Mouse (Mus musculus) heart, embryonic 11.5 days (tissue): ENCODE results near the gene Ninj1. TPM values are rescaled to one million over a fixed set of nuclear protein-coding genes. Genes with fewer than 3 reads are reported as not detected.

Source experiments
- ATAC-seq: fragments of 200-750 bp; cut with Nextera tagmentation; replicated peaks from 2 replicates; pipeline ENCODE4 v1.8.0; 2017; ENCODE audit warnings: moderate library complexity; ENCODE audit not compliant: insufficient number of reproducible peaks, low FRiP score, low TSS enrichment
- H3K27ac ChIP-seq: fragments of 300-500 bp; sonication (generic); 2 replicates; pipeline ENCODE4 v1.5.1; 2014; ENCODE audit warnings: mild to moderate bottlenecking, low read depth, low read length
- H3K27me3 ChIP-seq: fragments of 300-500 bp; sonication (generic); 2 replicates; pipeline ENCODE4 v1.6.1; 2014; ENCODE audit warnings: mild to moderate bottlenecking, low read length, mixed read lengths; ENCODE audit not compliant: control insufficient read depth, insufficient read depth
- H3K36me3 ChIP-seq: fragments of 300-500 bp; sonication (generic); 2 replicates; pipeline ENCODE4 v1.6.1; 2014; ENCODE audit warnings: mild to moderate bottlenecking, low read length, moderate library complexity, mixed read lengths; ENCODE audit not compliant: control insufficient read depth, insufficient read depth
- H3K4me1 ChIP-seq: fragments of 300-500 bp; sonication (generic); 2 replicates; pipeline ENCODE4 v1.6.1; 2014; ENCODE audit warnings: low read length; ENCODE audit not compliant: control insufficient read depth, insufficient read depth
- H3K4me2 ChIP-seq: fragments of 300-500 bp; sonication (generic); 2 replicates; pipeline ENCODE4 v1.6.1; 2014; ENCODE audit warnings: mild to moderate bottlenecking, moderate library complexity
- H3K4me3 ChIP-seq: fragments of 300-500 bp; sonication (generic); 2 replicates; pipeline ENCODE4 v1.5.1; 2014; ENCODE audit warnings: low read depth, low read length
- H3K9ac ChIP-seq: fragments of 300-500 bp; sonication (generic); 2 replicates; pipeline ENCODE4 v1.6.1; 2014; ENCODE audit warnings: mild to moderate bottlenecking, low read depth, low read length, moderate library complexity
- H3K9me3 ChIP-seq: fragments of 300-500 bp; sonication (generic); replicated peaks from 2 replicates; pipeline ENCODE4 v1.6.1; 2016; ENCODE audit warnings: low read length; ENCODE audit not compliant: control insufficient read depth
- WGBS: fragments of 180-500 bp; shearing (Covaris S2); extraction: QIAGEN DNeasy Blood & Tissue Kit; methylation state at CpG from one replicate; pipeline ENCODE4 v1.1.7; 2014; ENCODE audit not compliant: insufficient replicate concordance; 5-methylcytosine and 5-hydroxymethylcytosine counted together
- polyA plus RNA-seq: library from polyadenylated mRNA; unstranded; fragments of >200 nt; fragmentation: Nextera tagmentation; extraction: Ambion mirVana; gene quantifications from 2 replicates; pipeline ENCODE4 v1.2.1, GENCODE M21; 2014

Gene Ninj1
- polyA plus RNA-seq = 59.1 and 60.6 TPM in 2 replicates

DNA sequence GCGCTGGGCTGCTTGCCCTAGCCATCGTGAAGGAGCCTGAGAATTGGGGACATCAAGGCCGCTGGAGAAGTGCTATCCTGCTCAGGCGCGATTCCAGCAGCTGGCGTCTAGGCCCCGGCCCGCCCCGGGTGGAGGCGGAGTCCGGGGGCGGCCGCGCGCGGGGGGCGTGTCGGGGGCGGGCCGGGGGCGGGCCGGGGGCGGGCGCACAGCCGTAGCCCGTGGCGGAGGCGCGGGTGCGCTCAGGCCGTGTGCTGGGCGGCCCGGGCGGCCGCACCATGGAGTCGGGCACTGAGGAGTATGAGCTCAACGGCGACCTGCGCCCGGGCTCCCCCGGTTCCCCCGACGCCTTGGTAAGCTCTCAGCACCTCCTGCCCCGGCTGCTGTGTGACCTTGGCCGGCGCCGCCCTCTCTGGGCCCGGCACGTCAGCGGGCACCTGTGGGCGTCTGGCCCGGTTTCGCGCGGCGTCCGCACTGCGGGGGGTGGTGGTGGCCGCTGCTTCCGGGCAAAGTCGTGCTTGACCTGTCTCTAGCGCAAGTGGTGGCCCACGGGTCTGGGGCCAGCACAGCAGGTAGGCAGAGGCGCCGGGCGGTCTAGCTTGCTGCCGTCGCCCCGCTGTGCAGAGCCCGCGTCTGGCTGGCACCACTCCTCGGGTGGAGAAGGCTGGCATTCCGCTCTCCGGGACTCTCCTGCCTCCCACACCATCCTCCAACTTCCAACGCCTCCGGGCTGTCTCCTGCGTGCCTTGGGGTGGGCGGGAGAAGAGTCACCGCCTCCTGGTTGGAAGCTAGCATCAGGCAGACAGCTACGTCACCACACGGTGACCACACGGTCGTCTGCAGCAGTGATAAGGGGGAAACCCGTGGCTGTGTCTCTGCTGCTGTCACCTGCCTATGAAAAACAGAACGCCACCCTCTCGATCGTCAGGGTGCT is at the start of gene Ninj1:
Ninj1 (plus strand) TSS at position 198 of the 931 bp plus-strand sequence.
- WGBS = under 1% methylated on average over 61 of the region's 87 CpGs
- Histone ChIP-seq H3K9ac (peak within 1 kb of the TSS; percentile 74), H3K36me3 (no peaks in the 10 kb centered on the region), H3K4me1 (peaks cover 63% of the 10 kb centered on the region), H3K4me3 (peak within 1 kb of the TSS; percentile 69), H3K4me2 (peak within 1 kb of the TSS; percentile 100), H3K9me3 (no peaks in the 10 kb centered on the region), H3K27me3 (no peaks in the 10 kb centered on the region), H3K27ac (peak within 1 kb of the TSS; percentile 70)
- ATAC-seq = peak; percentile 90

DNA sequence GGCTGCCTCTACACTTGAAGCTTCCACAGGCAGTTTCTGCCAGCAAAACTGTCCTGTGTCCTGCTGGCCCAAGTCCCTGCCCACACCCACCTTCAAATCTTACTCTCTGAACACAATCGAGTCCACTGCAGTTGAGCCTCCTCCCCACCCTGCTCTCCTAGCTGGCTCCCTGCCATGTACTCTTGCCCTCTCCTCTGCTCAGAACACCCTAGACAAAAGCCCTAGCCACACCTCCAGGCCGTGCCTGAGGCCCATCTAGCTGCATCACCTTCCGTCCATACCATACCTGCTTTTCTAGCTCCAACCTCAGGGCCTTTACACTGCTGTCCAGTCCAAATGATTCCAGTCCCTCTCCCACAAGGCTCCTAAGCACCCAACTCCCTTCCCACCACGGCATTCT is 46.7 kb upstream of the Ninj1 start:
- Histone ChIP-seq H3K27me3 (peaks cover 22% of the 10 kb centered on the region), H3K9me3 (no peaks in the 10 kb centered on the region), H3K4me1 (peaks cover 4% of the 10 kb centered on the region), H3K36me3 (no peaks in the 10 kb centered on the region), H3K4me3 (no peak overlapping the region), H3K9ac (no peak overlapping the region), H3K4me2 (no peak overlapping the region), H3K27ac (no peak overlapping the region)
- 60% methylated on average over 4 of the region's 4 CpGs for WGBS
- no peak for ATAC-seq

DNA sequence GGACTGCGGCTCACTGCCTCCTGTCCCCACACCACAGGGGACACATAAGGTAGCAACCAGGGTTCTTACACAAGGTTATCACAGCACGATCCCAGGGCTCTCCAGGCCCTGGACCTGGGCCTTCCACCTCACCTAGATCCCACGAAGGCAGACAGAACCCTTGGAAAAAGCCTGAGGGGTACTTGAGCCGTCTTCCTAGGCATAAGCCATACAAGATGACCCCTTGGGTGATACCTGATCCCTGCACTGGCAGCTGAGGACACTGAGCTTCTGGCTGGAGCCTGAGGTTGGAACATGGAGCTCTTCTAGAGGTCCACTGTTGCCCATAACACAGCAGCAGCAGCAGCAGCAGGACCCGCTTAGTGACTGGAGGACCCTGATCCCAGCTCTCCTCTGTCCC is 44.9 kb upstream of the Ninj1 start:
- Histone ChIP-seq H3K9me3 (no peaks in the 10 kb centered on the region), H3K4me2 (no peak overlapping the region), H3K27ac (no peak overlapping the region), H3K9ac (no peak overlapping the region), H3K4me1 (peaks cover 15% of the 10 kb centered on the region), H3K4me3 (no peak overlapping the region), H3K36me3 (no peaks in the 10 kb centered on the region), H3K27me3 (peaks cover 41% of the 10 kb centered on the region)
- WGBS = 64% methylated on average over 5 of the region's 5 CpGs
- no peak for ATAC-seq

DNA sequence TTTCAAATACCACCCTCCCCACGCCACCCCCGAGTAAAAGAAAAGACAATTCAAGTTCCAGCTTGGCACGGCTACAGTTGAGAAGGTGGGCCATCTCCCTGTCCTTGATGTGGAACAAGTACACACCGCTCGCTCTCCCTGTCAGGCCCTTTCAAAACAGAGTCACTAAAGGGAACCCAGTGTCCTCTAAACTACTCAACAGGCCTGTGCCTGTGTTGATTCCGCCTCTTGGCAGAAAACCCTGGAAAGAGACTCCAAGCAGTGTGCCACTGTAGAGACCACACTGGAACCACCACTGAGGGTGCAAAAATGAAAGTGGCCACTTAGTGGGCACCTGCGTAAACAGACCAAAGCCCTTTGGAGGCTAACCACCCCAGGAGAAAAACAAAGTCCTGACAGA is 44.0 kb upstream of the Ninj1 start:
- no peak overlapping the region for H3K4me3 ChIP-seq
- H3K9ac ChIP-seq = no peak overlapping the region
- H3K36me3 ChIP-seq = no peaks in the 10 kb centered on the region
- no peaks in the 10 kb centered on the region for H3K9me3 ChIP-seq
- no peak overlapping the region for H3K4me2 ChIP-seq
- WGBS = 82% methylated on average over 7 of the region's 7 CpGs
- H3K4me1 ChIP-seq = peaks cover 19% of the 10 kb centered on the region
- H3K27me3 ChIP-seq = peaks cover 50% of the 10 kb centered on the region
- H3K27ac ChIP-seq = no peak overlapping the region
- ATAC-seq = no peak

DNA sequence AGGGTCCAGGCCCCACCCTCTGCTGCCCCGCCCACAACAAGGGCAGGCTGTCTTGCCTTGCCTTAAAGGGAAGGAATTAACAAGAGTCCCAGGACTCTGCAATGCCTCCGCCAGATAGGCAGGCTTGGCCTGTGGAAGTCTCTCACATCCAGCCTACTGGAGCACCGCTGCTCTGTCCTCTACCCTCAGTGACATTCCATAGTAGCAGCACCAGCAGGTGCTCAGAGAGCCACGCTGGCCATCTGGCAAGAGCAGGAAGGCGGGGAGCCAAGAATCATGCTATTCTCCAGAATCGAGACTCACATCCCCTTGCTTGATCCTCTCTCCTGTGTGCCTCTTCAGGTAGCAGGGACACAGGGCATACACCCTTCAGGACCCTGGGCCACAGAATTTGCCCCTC is 42.8 kb upstream of the Ninj1 start:
- no peak overlapping the region for H3K9ac ChIP-seq
- no peak overlapping the region for H3K4me3 ChIP-seq
- 45% methylated on average over 6 of the region's 6 CpGs for WGBS
- H3K9me3 ChIP-seq = no peaks in the 10 kb centered on the region
- H3K4me2 ChIP-seq = no peak overlapping the region
- peaks cover 19% of the 10 kb centered on the region for H3K4me1 ChIP-seq
- no peaks in the 10 kb centered on the region for H3K36me3 ChIP-seq
- no peak for ATAC-seq
- peaks cover 61% of the 10 kb centered on the region for H3K27me3 ChIP-seq
- no peak overlapping the region for H3K27ac ChIP-seq

DNA sequence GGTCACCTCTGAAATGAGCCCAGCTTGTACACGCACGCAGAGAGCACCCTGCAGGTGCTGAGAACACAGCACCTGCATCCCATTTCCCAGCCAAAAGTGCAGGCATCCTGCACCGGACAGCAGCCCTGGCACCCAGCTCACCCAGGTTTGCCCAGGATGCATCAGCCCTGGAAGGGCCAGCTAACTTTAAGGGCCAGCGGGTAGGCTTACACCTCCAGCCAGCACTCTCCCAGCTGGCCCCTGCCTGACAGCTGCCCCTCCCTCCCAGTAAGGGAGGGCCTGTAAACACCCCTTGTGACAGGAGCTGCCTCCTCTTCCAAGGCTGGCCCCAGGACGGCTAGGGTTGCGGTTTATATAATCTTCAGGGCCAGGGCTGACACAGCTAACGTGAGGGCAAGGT is 41.9 kb upstream of the Ninj1 start:
- no peak overlapping the region for H3K27ac ChIP-seq
- peaks cover 19% of the 10 kb centered on the region for H3K4me1 ChIP-seq
- no peak for ATAC-seq
- no peaks in the 10 kb centered on the region for H3K36me3 ChIP-seq
- H3K4me3 ChIP-seq = no peak overlapping the region
- no peaks in the 10 kb centered on the region for H3K9me3 ChIP-seq
- no peak overlapping the region for H3K4me2 ChIP-seq
- peaks cover 71% of the 10 kb centered on the region for H3K27me3 ChIP-seq
- WGBS = 23% methylated on average over 7 of the region's 7 CpGs
- H3K9ac ChIP-seq = no peak overlapping the region

DNA sequence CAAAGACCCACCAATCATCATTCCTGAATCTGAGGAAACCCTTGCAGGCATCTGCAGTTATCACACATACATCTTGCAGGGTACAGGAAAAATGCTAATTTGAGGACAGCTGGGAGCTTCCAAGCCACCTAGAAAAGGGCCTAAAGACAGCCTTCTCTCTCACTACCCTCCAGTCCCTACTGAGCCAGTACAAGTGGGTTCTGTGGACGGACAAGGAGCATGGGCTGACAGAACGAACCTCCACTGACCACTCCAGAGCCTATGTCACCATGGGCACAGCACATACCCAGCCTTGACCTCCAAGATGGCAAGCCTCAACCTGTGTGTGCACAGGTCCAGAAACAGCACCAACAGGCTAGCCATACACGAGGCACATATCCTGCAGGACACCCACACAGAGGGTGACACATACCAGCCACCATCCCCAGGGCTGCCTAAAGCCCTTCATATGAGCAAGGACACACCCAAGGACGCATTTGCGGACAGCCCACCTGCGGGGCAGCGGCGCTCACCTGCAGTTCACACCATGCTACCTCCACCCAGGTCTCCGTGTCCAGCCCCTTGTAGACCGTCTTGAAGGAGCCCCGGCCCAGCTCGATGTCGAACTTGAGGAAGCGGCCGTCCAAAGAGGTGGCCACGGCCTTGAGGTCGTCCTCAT is 41.1 kb upstream of the Ninj1 start:
- no peak for ATAC-seq
- H3K27ac ChIP-seq = no peak overlapping the region
- peak overlapping the region; percentile 84 for H3K4me2 ChIP-seq
- H3K27me3 ChIP-seq = peaks cover 78% of the 10 kb centered on the region
- 25% methylated on average over 17 of the region's 17 CpGs for WGBS
- no peak overlapping the region for H3K9ac ChIP-seq
- H3K36me3 ChIP-seq = no peaks in the 10 kb centered on the region
- H3K4me1 ChIP-seq = peaks cover 19% of the 10 kb centered on the region
- H3K9me3 ChIP-seq = no peaks in the 10 kb centered on the region
- H3K4me3 ChIP-seq = peak overlapping the region; percentile 65

DNA sequence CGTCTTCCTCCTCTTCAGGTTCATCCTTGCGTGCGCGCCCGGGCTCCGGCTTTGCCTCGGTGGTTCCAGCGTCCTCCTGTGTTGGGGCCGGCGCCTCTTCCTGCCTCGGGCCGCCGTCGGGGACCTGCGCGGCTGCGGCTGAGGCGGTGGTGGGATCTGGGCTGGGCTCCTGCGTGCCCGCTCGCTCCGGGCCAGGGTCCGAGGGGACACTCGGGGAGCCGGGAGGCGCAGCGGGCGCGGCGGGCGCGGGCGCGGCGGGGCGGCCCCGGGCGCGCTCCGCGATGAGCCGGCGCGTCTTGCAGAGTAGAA is 40.6 kb upstream of the Ninj1 start:
- 0% methylated on average over 26 of the region's 44 CpGs for WGBS
- no peak for ATAC-seq

More for the DNA sequence above, 40.6 kb upstream of the Ninj1 start:
- peak overlapping the region; percentile 84 for H3K4me2 ChIP-seq
- no peak overlapping the region for H3K27ac ChIP-seq
- peaks cover 81% of the 10 kb centered on the region for H3K27me3 ChIP-seq
- no peaks in the 10 kb centered on the region for H3K36me3 ChIP-seq
- H3K9ac ChIP-seq = peak overlapping the region; percentile 63; the same call in 1 of the 2 replicates
- H3K9me3 ChIP-seq = no peaks in the 10 kb centered on the region
- H3K4me3 ChIP-seq = peak overlapping the region; percentile 65
- H3K4me1 ChIP-seq = peaks cover 19% of the 10 kb centered on the region
